Mouse (Mus musculus) spleen, adult 2 months (tissue): Measurements from ENCODE around the gene Rb1.

Experiments
- CTCF ChIP-seq: fragments of 200-500 bp; IDR thresholded peaks from 2 replicates; pipeline ENCODE4 v1.5.1; 2011; ENCODE audit warnings: mild to moderate bottlenecking, inconsistent platforms; ENCODE audit not compliant: insufficient read depth, insufficient read length, insufficient replicate concordance; ENCODE audit errors: extremely low read depth
- POLR2A ChIP-seq: fragments of 200-500 bp; IDR thresholded peaks from 2 replicates; pipeline ENCODE4 v1.6.1; 2011; ENCODE audit warnings: low read depth, low read length, inconsistent platforms

GRCm38 (mm10) chr14:73139866-73140265 is 185.8 kb downstream of the Rb1 start:
- TF ChIP-seq CTCF: no peak
- TF ChIP-seq POLR2A: no peak
